Mouse (Mus musculus): Measurements from ENCODE around the gene Vstm5. TPM values are rescaled to one million over a fixed set of nuclear protein-coding genes. Genes with fewer than 3 reads are reported as not detected.
"Not testable (repeated sequence)": the region's sequence is repeated elsewhere in the genome, so short reads cannot be mapped to it uniquely, and the experiment has no call there.

The Vstm5 gene
- total RNA-seq (2021) = under 1 TPM; 0.23 to 0.35 TPM
- long read RNA-seq, experiment 1 = 0 reads
- long read RNA-seq, experiment 2 = 0 reads

DNA sequence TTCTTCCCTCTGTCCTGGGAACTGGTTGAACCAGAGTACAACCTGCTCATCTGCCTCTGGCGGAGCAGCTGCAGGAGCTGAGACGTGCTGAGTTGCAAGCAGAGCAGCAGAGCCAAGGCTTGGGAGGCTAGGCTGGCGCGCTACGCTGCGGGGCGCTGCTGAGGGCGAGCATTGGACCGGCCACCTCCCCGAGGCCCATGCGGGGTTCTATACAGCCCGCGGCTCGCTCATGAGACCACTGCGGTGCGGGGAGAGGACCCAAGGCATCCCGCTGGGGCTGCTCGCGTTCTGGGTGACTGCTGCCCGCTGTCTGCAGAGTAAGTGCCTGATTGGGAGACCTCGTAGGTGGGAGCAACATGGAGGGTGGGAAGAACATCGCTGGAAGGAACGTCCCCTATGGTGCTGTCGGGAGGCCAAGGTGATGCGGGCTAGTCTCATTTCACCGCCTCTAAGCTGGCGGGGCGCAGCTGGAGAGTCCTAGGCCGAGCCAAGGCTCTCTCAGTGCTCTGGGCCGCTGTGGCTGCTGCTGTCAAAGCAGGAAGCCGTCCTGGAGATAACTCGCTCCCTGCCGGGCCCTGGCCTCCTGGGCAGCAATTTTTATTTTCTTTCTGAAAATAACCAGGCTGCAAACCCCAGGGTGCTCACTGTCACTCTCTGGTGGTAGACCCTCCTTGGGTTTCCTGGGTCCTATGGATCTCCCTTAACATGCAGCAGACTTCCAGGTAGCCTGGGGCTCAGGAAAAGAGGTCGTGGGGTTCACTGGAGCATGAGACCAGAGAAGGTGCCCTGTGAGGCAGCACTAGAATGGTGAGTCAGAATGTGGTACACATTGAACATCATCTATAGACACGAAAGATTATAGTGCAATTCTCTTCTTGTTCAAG, at the start of gene Vstm5:
Vstm5 (plus strand) TSS at position 4 of the 884 bp plus-strand sequence.
- peak; percentile 7 to 17 for DNase-seq

- DNase-seq = not testable (repeated sequence)
These were observed 44.0 kb upstream of the Vstm5 start for GRCm38 (mm10) chr9:15194806-15195205.

DNA sequence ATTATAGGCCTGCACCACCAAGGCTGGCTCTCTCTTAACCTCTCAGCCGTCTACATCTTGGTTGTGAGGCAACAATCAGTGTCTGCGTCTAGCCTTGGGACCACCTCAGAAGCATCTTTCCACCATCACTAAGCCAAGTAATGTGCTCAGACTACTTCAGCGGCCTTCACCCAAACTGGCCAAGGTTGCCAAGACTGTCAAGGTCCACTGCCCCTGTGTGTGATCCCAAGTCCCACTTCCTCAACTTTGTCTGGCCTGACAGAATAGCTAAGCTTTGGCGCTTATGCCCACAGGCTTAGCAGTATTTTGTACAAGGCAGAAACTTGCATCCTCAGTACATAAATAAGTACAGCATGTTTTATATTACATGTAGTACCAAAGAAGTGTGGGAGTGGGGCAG, 32.2 kb upstream of the Vstm5 start:
- no peak for DNase-seq

- DNase-seq = no peak
These were observed 29.5 kb upstream of the Vstm5 start for GRCm38 (mm10) chr9:15209320-15209719.

GRCm38 (mm10) chr9:15211876-15212275, 27.0 kb upstream of the Vstm5 start:
- peak in 1 of 2 experiments; percentile 39 for DNase-seq

DNA sequence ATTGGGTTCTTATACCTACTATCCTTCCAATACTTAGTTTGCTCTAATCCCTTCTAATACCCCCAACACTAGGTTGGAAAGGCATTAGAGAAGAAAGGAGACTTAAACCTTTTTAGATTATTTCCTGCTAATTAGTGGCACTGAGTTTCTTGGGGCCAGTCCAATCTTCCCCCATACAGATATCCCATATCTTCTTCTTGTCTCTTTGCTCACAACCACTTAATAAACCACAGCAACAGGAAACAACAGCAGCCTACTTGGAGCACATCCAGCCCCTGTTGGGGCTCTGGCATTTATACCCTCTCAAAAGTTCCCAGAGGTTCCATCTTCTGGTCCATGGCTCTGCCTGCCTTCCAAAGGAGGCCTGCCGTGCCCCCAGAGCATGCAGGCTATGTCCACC, 25.1 kb upstream of the Vstm5 start:
- no peak for DNase-seq

DNA sequence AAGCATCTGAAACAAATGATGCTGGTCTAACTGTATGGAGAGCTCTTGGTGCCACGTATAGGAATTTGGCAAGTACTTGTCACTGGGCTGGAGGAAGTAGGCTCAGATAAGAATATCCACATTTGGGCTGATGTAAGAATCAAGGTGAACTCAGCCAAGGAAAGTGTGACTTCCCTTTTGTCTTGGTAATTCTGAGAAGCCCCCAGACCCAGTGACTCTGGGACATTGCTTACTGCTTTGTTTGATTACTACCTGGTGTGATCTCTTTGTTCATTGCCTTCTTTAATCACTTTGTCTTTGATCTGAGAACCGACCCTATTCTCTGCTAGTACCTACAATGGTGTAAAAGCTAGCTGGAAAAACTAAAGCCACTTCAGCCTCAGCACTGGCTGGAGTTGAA, 13.9 kb upstream of the Vstm5 start:
- DNase-seq = no peak

GRCm38 (mm10) chr9:15232445-15232844, 6.4 kb upstream of the Vstm5 start:
- no peak for DNase-seq

GRCm38 (mm10) chr9:15233604-15234003, 5.2 kb upstream of the Vstm5 start:
- DNase-seq = no peak

DNA sequence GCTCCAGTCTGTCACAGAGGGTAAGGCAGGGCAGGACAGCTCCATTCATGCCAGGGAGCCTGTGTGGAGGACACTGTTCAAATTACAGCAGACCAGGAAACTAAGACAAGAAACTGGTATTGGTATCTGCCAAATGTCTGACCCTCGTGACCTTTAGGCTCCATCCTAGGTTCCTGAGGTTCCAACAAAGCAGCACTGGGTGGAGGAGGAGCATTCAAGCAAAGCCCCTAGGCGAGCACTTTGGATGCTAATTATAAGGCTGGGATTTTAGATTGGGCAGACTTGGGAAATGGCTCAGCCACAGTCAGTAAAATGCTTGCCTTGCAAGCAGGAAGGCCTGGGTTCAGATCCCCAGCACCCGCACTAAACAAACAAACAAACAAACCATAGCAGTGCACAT, 2.9 kb upstream of the Vstm5 start:
- DNase-seq = no peak

DNA sequence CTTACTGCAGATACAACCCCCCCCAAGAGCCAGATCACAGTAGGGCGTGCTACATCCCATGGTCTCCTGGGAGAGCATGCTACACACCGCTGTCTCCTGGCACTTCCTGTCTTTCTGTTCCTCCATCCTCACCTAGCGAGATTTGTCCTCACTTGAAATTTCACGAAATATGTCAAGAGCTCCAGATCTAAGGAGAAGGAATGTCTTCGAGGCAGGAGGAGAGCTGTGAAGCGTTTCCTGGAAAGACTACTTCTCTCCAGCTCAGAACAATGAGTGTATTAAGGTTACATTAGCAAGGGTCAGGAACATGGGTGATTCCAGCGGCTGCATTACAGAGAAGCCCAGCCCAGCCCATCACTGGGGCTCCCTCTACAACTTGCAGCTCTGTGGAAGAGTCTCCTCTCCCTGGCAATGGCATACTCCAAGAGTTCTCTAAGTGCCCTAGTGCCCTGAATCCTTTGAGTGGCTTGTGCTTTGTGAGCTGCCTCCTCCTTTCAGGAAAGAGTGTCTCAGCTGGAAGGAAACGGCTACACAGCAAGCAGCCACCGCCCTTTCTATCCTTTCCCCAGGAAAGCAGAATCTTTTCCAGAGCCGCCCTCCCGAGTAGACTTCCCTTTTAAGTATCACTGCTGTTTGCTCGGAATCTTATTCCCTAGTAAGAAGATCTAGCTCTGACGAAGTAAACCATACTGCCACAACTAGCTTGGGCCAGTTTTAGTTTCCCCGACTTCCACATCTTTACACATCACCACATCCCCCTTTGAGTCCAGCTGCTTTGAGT, 1.1 kb upstream of the Vstm5 start:
- peak; percentile 16 to 37 for DNase-seq

- peak in 1 of 2 experiments; percentile 7 for DNase-seq
These were observed 401 bp upstream of the Vstm5 start for GRCm38 (mm10) chr9:15238297-15238990.

DNA sequence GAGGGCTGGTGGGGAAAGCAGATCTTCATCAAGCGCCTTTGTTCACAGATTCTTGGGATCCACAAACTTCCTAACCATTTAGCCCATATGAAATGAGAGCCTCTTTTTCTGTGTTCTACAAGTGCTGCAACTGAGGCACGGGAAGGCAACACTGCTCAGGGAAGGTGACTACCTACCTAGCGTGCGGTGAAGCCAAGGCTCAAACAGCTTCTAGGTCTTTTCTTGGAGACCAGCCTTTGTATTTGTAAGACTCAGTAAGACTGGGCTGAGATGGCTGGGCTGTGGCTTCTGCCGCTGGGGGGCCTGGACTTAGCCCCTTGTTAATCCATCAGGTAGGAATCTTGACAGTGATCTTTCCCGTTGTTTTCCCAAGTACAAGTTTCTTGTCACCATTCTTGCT, 1.2 kb downstream of the Vstm5 start:
- no peak for DNase-seq

GRCm38 (mm10) chr9:15240863-15241595, 2.2 kb downstream of the Vstm5 start:
- DNase-seq = no peak

DNA sequence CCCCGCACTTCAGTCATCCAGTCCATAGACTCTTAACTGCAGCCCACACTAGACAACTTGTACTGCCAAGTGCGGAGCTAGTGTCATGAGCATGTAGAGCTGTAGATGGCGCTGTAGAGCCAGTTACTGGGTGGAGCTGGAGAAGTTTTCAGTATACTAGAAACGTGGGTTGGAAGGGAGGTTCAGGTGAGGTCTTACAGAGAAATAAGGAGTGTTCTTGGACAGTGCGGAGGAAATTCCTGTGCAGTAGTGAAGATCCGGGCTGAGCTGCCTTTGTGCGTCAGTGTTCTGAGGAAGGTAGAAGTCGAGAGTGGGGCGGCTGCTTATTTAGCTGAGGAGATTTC, 2.7 kb downstream of the Vstm5 start:
- DNase-seq = peak; percentile 31 to 61

- no peak for DNase-seq
These were observed 3.3 kb downstream of the Vstm5 start for GRCm38 (mm10) chr9:15242130-15242529.

DNA sequence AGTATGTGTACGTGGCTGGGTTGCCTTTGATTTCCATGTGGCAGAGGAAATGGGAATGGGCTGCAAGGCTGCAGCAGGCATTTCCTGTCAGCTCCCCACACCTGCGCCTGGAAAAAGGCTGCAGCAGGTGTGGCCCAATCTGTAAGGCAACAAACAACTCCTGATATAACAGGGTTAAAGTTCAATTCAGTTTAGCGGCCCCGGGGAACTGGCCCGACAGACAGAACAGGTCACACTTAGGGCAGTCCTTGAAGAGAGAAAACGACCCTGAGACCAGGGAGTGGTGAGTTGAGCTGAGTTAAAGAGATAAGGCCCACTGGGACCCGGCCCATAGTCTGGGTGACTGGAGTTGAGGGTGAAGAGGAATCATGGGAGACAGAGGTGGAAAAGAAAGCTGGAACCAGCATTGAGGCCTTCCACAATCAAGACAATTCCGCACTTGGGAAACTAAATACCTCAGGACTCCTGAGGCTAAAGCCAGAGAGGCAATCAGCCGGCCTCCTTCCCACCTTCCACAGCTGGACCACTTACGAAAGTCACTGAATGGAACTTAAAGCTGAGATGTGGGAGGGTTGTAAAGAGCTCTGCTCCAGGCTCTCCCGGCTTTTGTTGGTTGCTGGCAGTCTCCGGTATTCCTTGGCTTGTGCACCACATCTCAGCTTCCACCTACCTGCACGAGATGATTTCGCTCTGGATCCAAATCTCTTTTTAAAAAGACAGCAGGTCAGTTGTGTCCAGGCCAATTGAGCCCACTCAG, 6.7 kb downstream of the Vstm5 start:
- no peak for DNase-seq

DNA sequence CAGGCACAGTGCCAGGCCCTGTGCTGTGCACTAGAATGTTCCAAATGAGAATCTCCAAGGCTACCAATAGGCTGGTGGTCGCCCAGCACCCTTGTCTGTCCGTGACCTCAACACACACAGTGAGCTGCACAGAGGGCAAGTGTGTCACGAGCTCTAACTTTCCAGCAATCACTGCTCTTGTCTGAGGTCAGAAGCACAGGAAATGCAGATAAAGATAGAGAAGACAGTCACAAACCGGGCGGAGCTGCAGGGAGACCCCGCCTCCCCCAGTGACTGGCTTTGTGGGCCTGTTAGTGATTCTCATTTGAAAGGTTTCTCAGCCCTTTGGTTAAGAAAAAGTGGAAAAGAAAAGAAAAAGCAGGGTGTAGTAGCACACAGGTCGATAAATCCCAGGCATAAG, 11.5 kb downstream of the Vstm5 start:
- DNase-seq = no peak

GRCm38 (mm10) chr9:15252196-15252595, 13.4 kb downstream of the Vstm5 start:
- DNase-seq = no peak

- no peak for DNase-seq
These were observed 15.7 kb downstream of the Vstm5 start for GRCm38 (mm10) chr9:15254501-15254900.

DNA sequence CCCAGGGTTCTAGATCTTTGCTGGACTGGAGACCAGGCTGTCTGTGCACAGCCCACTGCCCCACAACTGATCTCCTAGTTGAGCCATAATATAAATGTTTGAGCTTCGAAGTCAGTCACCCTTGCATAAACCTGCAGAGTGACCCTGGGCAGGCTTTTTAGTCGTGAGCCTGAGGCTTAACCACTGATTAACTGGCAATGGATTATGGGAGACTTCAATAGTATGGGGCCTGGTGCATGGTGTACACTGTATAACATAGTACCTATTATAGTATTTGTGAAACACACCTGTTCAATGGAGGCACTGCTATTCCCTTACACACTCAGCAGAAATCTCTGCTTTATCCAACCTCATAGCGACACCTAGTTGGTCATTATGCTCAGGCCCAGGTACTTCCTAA, 17.4 kb downstream of the Vstm5 start:
- DNase-seq = no peak

All from heart, adult 18-20 months (tissue).